Mouse (Mus musculus): Measurements from ENCODE around the gene Rps6ka2.
"Not testable (repeated sequence)": the region's sequence is repeated elsewhere in the genome, so short reads cannot be mapped to it uniquely, and the experiment has no call there.

DNA sequence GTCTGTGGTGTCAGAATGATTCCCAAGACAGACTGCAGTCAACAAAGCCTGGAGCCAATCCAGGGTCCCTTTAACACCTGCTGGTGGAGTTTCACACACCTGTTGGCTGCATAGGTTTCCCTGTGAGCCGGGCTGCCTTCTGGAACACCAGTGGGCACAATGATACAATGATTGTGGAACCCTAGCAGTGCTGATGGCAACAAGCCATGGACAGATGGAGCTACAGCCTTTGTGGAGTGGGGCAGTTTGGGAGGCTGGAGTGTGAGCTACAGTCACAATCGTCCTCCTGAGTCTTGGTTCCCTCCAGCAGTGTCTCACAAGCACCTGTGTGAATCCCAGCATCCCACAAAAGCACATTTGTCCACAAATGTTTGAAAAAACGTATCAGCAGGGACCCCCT, 178.8 kb downstream of the Rps6ka2 start:
- TF ChIP-seq CTCF (IDR thresholded peaks at IDR 0.05; ENCODE audit: extremely low read depth, insufficient read length, insufficient replicate concordance, low read depth, low read length); POLR2A (IDR thresholded peaks at IDR 0.05; ENCODE audit: low read depth, low read length): not testable (repeated sequence)

All from small intestine, adult 2 months (tissue).